Mouse (Mus musculus): ENCODE data around the gene Lmo1.
A peak's percentile ranks its signal among the peaks of the same experiment; 100 is the strongest.

Lmo1 gene

GRCm38 (mm10) chr7:109175670-109176625 is 941 bp upstream of the Lmo1 start:
- DNase-seq (ENCODE audit: low read depth), result no peak

GRCm38 (mm10) chr7:109174337-109174948 is 564 bp downstream of the Lmo1 start:
- no peak for DNase-seq (ENCODE audit: low read depth)

- no peak for DNase-seq (ENCODE audit: low read depth)
Observed at GRCm38 (mm10) chr7:109171874-109172273, 3.1 kb downstream of the Lmo1 start.

GRCm38 (mm10) chr7:109170441-109170820 is 4.6 kb downstream of the Lmo1 start:
- DNase-seq (ENCODE audit: low read depth), result peak; percentile 56

GRCm38 (mm10) chr7:109169505-109170440 is 5.2 kb downstream of the Lmo1 start:
- no peak for DNase-seq (ENCODE audit: low read depth)

GRCm38 (mm10) chr7:109168716-109169115 is 6.3 kb downstream of the Lmo1 start:
- DNase-seq (ENCODE audit: low read depth), result no peak

- DNase-seq (ENCODE audit: low read depth), result no peak
Observed at GRCm38 (mm10) chr7:109165931-109166585, 8.9 kb downstream of the Lmo1 start.

- DNase-seq (ENCODE audit: low read depth), result no peak
Observed at GRCm38 (mm10) chr7:109154331-109154730, 20.7 kb downstream of the Lmo1 start.

- no peak for DNase-seq (ENCODE audit: low read depth)
Observed at GRCm38 (mm10) chr7:109153538-109153937, 21.5 kb downstream of the Lmo1 start.

GRCm38 (mm10) chr7:109151088-109151487 is 23.9 kb downstream of the Lmo1 start:
- no peak for DNase-seq (ENCODE audit: low read depth)

- DNase-seq (ENCODE audit: low read depth), result no peak
Observed at GRCm38 (mm10) chr7:109145211-109145610, 29.8 kb downstream of the Lmo1 start.

- no peak for DNase-seq (ENCODE audit: low read depth)
Observed at GRCm38 (mm10) chr7:109144705-109145104, 30.3 kb downstream of the Lmo1 start.

- DNase-seq (ENCODE audit: low read depth), result no peak
Observed at GRCm38 (mm10) chr7:109142564-109142963, 32.4 kb downstream of the Lmo1 start.

- no peak for DNase-seq (ENCODE audit: low read depth)
Observed at GRCm38 (mm10) chr7:109141753-109142152, 33.3 kb downstream of the Lmo1 start.

- no peak for DNase-seq (ENCODE audit: low read depth)
Observed at GRCm38 (mm10) chr7:109141054-109141453, 34.0 kb downstream of the Lmo1 start.

GRCm38 (mm10) chr7:109139405-109139804 is 35.6 kb downstream of the Lmo1 start:
- peak; percentile 77 for DNase-seq (ENCODE audit: low read depth)

GRCm38 (mm10) chr7:109137441-109137840 is 37.6 kb downstream of the Lmo1 start:
- no peak for DNase-seq (ENCODE audit: low read depth)

- no peak for DNase-seq (ENCODE audit: low read depth)
Observed at GRCm38 (mm10) chr7:109131565-109131964, 43.4 kb downstream of the Lmo1 start.

- no peak for DNase-seq (ENCODE audit: low read depth)
Observed at GRCm38 (mm10) chr7:109129946-109130686, 44.9 kb downstream of the Lmo1 start.

- peak; percentile 29 for DNase-seq (ENCODE audit: low read depth)
Observed at GRCm38 (mm10) chr7:109129442-109129841, 45.6 kb downstream of the Lmo1 start.

GRCm38 (mm10) chr7:109115929-109116328 is 59.1 kb downstream of the Lmo1 start:
- DNase-seq (ENCODE audit: low read depth), result no peak

Measured in c-Kit-positive CD71-negative TER-119-negative erythroid progenitor cells, embryonic 14.5 days (primary cell).